Mouse (Mus musculus) intestine, postnatal 0 days (tissue): ENCODE data around the gene Mepe. TPM values are rescaled to one million over a fixed set of nuclear protein-coding genes. Genes with fewer than 3 reads are reported as not detected.

ENCODE experiments used
- ATAC-seq: fragments of 200-750 bp; cut with Nextera tagmentation; 2 replicates; pipeline ENCODE4 v1.8.0; 2017; ENCODE audit warnings: mild to moderate bottlenecking, moderate TSS enrichment, moderate library complexity
- H3K27ac ChIP-seq: fragments of 300-500 bp; sonication (generic); 2 replicates; pipeline ENCODE4 v1.5.1; 2014; ENCODE audit warnings: mild to moderate bottlenecking, low read depth, low read length, moderate library complexity
- H3K27me3 ChIP-seq: fragments of 300-500 bp; sonication (generic); replicated peaks from 2 replicates; pipeline ENCODE4 v1.6.1; 2014; ENCODE audit warnings: low read length, mixed read lengths; ENCODE audit not compliant: control insufficient read depth, insufficient read depth
- H3K36me3 ChIP-seq: fragments of 300-500 bp; sonication (generic); 2 replicates; pipeline ENCODE4 v1.6.1; 2014; ENCODE audit warnings: mild to moderate bottlenecking, moderate library complexity; ENCODE audit not compliant: control insufficient read depth, insufficient read depth
- H3K4me1 ChIP-seq: fragments of 300-500 bp; sonication (generic); replicated peaks from 2 replicates; pipeline ENCODE4 v1.6.1; 2014; ENCODE audit warnings: antibody characterized with exemption, low read length, mixed read lengths; ENCODE audit not compliant: control insufficient read depth, insufficient read depth
- H3K4me2 ChIP-seq: fragments of 300-500 bp; sonication (generic); replicated peaks from 2 replicates; pipeline ENCODE4 v1.6.1; 2014; ENCODE audit warnings: low read depth, mild to moderate bottlenecking, moderate library complexity
- H3K4me3 ChIP-seq: fragments of 300-500 bp; sonication (generic); 2 replicates; pipeline ENCODE4 v1.5.1; 2014; ENCODE audit warnings: low read depth, low read length
- H3K9ac ChIP-seq: fragments of 300-500 bp; sonication (generic); 2 replicates; pipeline ENCODE4 v1.6.1; 2014; ENCODE audit warnings: mild to moderate bottlenecking, low read depth, low read length
- H3K9me3 ChIP-seq: fragments of 300-500 bp; sonication (generic); 2 replicates; pipeline ENCODE4 v1.6.1; 2016; ENCODE audit warnings: mixed run types; ENCODE audit not compliant: control insufficient read depth
- CTCF ChIP-seq: sonication (generic); IDR thresholded peaks from 2 replicates; pipeline ENCODE4 v1.5.1; 2016; ENCODE audit warnings: low read depth, mild to moderate bottlenecking, control low read depth, antibody characterized with exemption, moderate library complexity
- WGBS: fragments of 180-500 bp; shearing (Covaris S2); extraction: QIAGEN DNeasy Blood & Tissue Kit; methylation state at CpG from one replicate; pipeline ENCODE4 v1.1.7; 2014; 5-methylcytosine and 5-hydroxymethylcytosine counted together
- polyA plus RNA-seq: library from polyadenylated mRNA; unstranded; fragments of >200 nt; fragmentation: Nextera tagmentation; extraction: Ambion mirVana; gene quantifications from 2 replicates; pipeline ENCODE4 v1.2.1, GENCODE M21; 2015

Mepe gene
- polyA plus RNA-seq, 1 experiment from 2014 or later: not detected

GRCm38 (mm10) chr5:104328317-104328850 is 3.3 kb downstream of the Mepe start:
- H3K27ac ChIP-seq: no peak overlapping the region
- H3K9me3 ChIP-seq: no peaks in the 10 kb centered on the region
- H3K27me3 ChIP-seq: no peaks in the 10 kb centered on the region
- no peak overlapping the region for H3K9ac ChIP-seq
- H3K36me3 ChIP-seq: no peaks in the 10 kb centered on the region
- no peak overlapping the region for H3K4me3 ChIP-seq
- no peaks in the 10 kb centered on the region for H3K4me1 ChIP-seq
- no peak for TF ChIP-seq CTCF
- ATAC-seq: no peak
- WGBS: 75% methylated on average over 4 of the region's 4 CpGs
- no peak overlapping the region for H3K4me2 ChIP-seq

GRCm38 (mm10) chr5:104329381-104329780 is 4.3 kb downstream of the Mepe start:
- 76% methylated on average over 5 of the region's 5 CpGs for WGBS
- ATAC-seq: no peak
- TF ChIP-seq CTCF: no peak
- Histone ChIP-seq H3K4me2 (no peak overlapping the region), H3K4me3 (no peak overlapping the region), H3K27ac (no peak overlapping the region), H3K4me1 (no peaks in the 10 kb centered on the region), H3K27me3 (no peaks in the 10 kb centered on the region), H3K9me3 (no peaks in the 10 kb centered on the region), H3K36me3 (no peaks in the 10 kb centered on the region), H3K9ac (no peak overlapping the region)

GRCm38 (mm10) chr5:104330088-104330487 is 5.0 kb downstream of the Mepe start:
- Histone ChIP-seq H3K4me3 (no peak overlapping the region), H3K27me3 (no peaks in the 10 kb centered on the region), H3K4me1 (no peaks in the 10 kb centered on the region), H3K4me2 (no peak overlapping the region), H3K27ac (no peak overlapping the region), H3K9ac (no peak overlapping the region), H3K9me3 (no peaks in the 10 kb centered on the region), H3K36me3 (no peaks in the 10 kb centered on the region)
- TF ChIP-seq CTCF: no peak
- 76% methylated on average over 5 of the region's 5 CpGs for WGBS
- no peak for ATAC-seq

- H3K27me3 ChIP-seq: no peaks in the 10 kb centered on the region
- no peaks in the 10 kb centered on the region for H3K4me1 ChIP-seq
- no peak overlapping the region for H3K4me3 ChIP-seq
- ATAC-seq: no peak
- no peak for TF ChIP-seq CTCF
- 63% methylated on average over 3 of the region's 3 CpGs for WGBS
- H3K36me3 ChIP-seq: no peaks in the 10 kb centered on the region
- H3K9ac ChIP-seq: no peak overlapping the region
- H3K9me3 ChIP-seq: no peaks in the 10 kb centered on the region
- no peak overlapping the region for H3K4me2 ChIP-seq
- H3K27ac ChIP-seq: no peak overlapping the region
Measured at GRCm38 (mm10) chr5:104332296-104332695, 7.2 kb downstream of the Mepe start.

GRCm38 (mm10) chr5:104333231-104333640 is 8.1 kb downstream of the Mepe start:
- H3K9ac ChIP-seq: no peak overlapping the region
- no peak overlapping the region for H3K4me2 ChIP-seq
- ATAC-seq: peak; percentile 31; the same call in 1 of the 2 replicates
- no peak overlapping the region for H3K27ac ChIP-seq
- WGBS: 32% methylated on average over 7 of the region's 7 CpGs
- H3K4me3 ChIP-seq: no peak overlapping the region
- 0 out of 2 replicates have a peak, but pooled peaks cover 3% of the 10 kb centered on the region for H3K27me3 ChIP-seq
- no peaks in the 10 kb centered on the region for H3K36me3 ChIP-seq
- H3K9me3 ChIP-seq: no peaks in the 10 kb centered on the region
- peak; percentile 94 for TF ChIP-seq CTCF
- H3K4me1 ChIP-seq: no peaks in the 10 kb centered on the region

GRCm38 (mm10) chr5:104333643-104334042 is 8.5 kb downstream of the Mepe start:
- TF ChIP-seq CTCF: no peak
- Histone ChIP-seq H3K9ac (no peak overlapping the region), H3K4me1 (no peaks in the 10 kb centered on the region), H3K9me3 (no peaks in the 10 kb centered on the region), H3K27me3 (0 out of 2 replicates have a peak, but pooled peaks cover 3% of the 10 kb centered on the region), H3K27ac (no peak overlapping the region), H3K4me2 (no peak overlapping the region), H3K36me3 (no peaks in the 10 kb centered on the region), H3K4me3 (no peak overlapping the region)
- WGBS: 71% methylated on average over 6 of the region's 6 CpGs
- no peak for ATAC-seq

- 89% methylated on average over 14 of the region's 14 CpGs for WGBS
- Histone ChIP-seq H3K27ac (no peak overlapping the region), H3K27me3 (0 out of 2 replicates have a peak, but pooled peaks cover 3% of the 10 kb centered on the region), H3K4me1 (no peaks in the 10 kb centered on the region), H3K9me3 (no peaks in the 10 kb centered on the region), H3K4me3 (no peak overlapping the region), H3K36me3 (no peaks in the 10 kb centered on the region), H3K4me2 (no peak overlapping the region), H3K9ac (no peak overlapping the region)
- no peak for TF ChIP-seq CTCF
- ATAC-seq: no peak
Measured at GRCm38 (mm10) chr5:104334516-104334915, 9.4 kb downstream of the Mepe start.
